Mouse (Mus musculus) spleen, adult 12 weeks (tissue): ENCODE results near the gene Elmo3.
"Not testable (repeated sequence)": the region's sequence is repeated elsewhere in the genome, so short reads cannot be mapped to it uniquely, and the experiment has no call there.

Experiments
- DNase-seq: peaks from one replicate; pipeline ENCODE4 v3.0.0; 2022; ENCODE audit warnings: low spot score

Gene Elmo3

GRCm38 (mm10) chr8:105276292-105277120, 28.9 kb upstream of the Elmo3 start:
- DNase-seq: no peak

- DNase-seq: peak; percentile 58
Observed at GRCm38 (mm10) chr8:105278911-105279334, 26.5 kb upstream of the Elmo3 start.

- DNase-seq: no peak
Observed at GRCm38 (mm10) chr8:105280567-105280966, 24.8 kb upstream of the Elmo3 start.

- no peak for DNase-seq
Observed at GRCm38 (mm10) chr8:105281821-105282220, 23.6 kb upstream of the Elmo3 start.

- no peak for DNase-seq
Observed at GRCm38 (mm10) chr8:105282239-105282638, 23.2 kb upstream of the Elmo3 start.

- no peak for DNase-seq
Observed at GRCm38 (mm10) chr8:105283074-105283473, 22.3 kb upstream of the Elmo3 start.

GRCm38 (mm10) chr8:105285514-105285913, 19.9 kb upstream of the Elmo3 start:
- DNase-seq: no peak

- DNase-seq: no peak
Observed at GRCm38 (mm10) chr8:105286907-105287306, 18.5 kb upstream of the Elmo3 start.

- DNase-seq: no peak
Observed at GRCm38 (mm10) chr8:105288231-105288630, 17.2 kb upstream of the Elmo3 start.

GRCm38 (mm10) chr8:105288958-105289732, 16.3 kb upstream of the Elmo3 start:
- peak; percentile 85 for DNase-seq

GRCm38 (mm10) chr8:105289805-105290460, 15.5 kb upstream of the Elmo3 start, which contains the start of gene 4931428F04Rik:
TSS of gene 4931428F04Rik (minus strand) at chr8:105289864.
- DNase-seq: no peak

GRCm38 (mm10) chr8:105290554-105291314, 14.7 kb upstream of the Elmo3 start:
- peak; percentile 80 for DNase-seq

- not testable (repeated sequence) for DNase-seq
Observed at GRCm38 (mm10) chr8:105291364-105291763, 14.0 kb upstream of the Elmo3 start.

GRCm38 (mm10) chr8:105291802-105292201, 13.6 kb upstream of the Elmo3 start:
- not testable (repeated sequence) for DNase-seq

- no peak for DNase-seq
Observed at GRCm38 (mm10) chr8:105292471-105292870, 12.9 kb upstream of the Elmo3 start.

GRCm38 (mm10) chr8:105293405-105293804, 12.0 kb upstream of the Elmo3 start:
- no peak for DNase-seq

GRCm38 (mm10) chr8:105294776-105295175, 10.6 kb upstream of the Elmo3 start:
- DNase-seq: no peak

- DNase-seq: no peak
Observed at GRCm38 (mm10) chr8:105295256-105295655, 10.1 kb upstream of the Elmo3 start.

- DNase-seq: no peak
Observed at GRCm38 (mm10) chr8:105295895-105296573, 9.4 kb upstream of the Elmo3 start, which contains the start of gene Exoc3l. TSS of gene Exoc3l (minus strand) at chr8:105296101.

- DNase-seq: peak; percentile 79
Observed at GRCm38 (mm10) chr8:105297511-105298192, 7.7 kb upstream of the Elmo3 start, which contains the start of gene E2f4. TSS of gene E2f4 (plus strand) at chr8:105297663.
